Mouse (Mus musculus): Measurements from ENCODE around the gene Cacng7. TPM values are rescaled to one million over a fixed set of nuclear protein-coding genes. Genes with fewer than 3 reads are reported as not detected.
A peak's percentile ranks its signal among the peaks of the same experiment; 100 is the strongest.

Cacng7 gene
- polyA plus RNA-seq, 1 experiment from 2014 or later, result 0.86 TPM

GRCm38 (mm10) chr7:3414888-3415287 lies 82.1 kb downstream of the Cacng7 start:
- ATAC-seq, result no peak
- Histone ChIP-seq H3K27me3 (replicated peaks; ENCODE audit: control insufficient read depth, insufficient read depth, low read length) (peaks cover 68% of the 10 kb centered on the region), H3K9me3 (ENCODE audit: control insufficient read depth) (no peaks in the 10 kb centered on the region), H3K4me1 (replicated peaks; ENCODE audit: control insufficient read depth, insufficient read depth, low read length) (no peaks in the 10 kb centered on the region), H3K9ac (ENCODE audit: low read depth, low read length) (peak overlapping the region; percentile 26; the same call in 1 of the 2 replicates), H3K4me2 (replicated peaks; ENCODE audit: low read depth) (peak overlapping the region; percentile 97), H3K36me3 (ENCODE audit: control insufficient read depth, insufficient read depth) (no peaks in the 10 kb centered on the region), H3K27ac (ENCODE audit: low read depth, low read length) (no peak overlapping the region), H3K4me3 (ENCODE audit: low read depth, low read length) (peak overlapping the region; percentile 55)
- under 1% methylated on average over 42 of the region's 47 CpGs for WGBS
- TF ChIP-seq CTCF (IDR thresholded peaks at IDR 0.05; ENCODE audit: low read depth), result no peak

- Histone ChIP-seq H3K4me3 (ENCODE audit: low read depth, low read length) (peak overlapping the region; percentile 55), H3K27ac (ENCODE audit: low read depth, low read length) (no peak overlapping the region), H3K27me3 (replicated peaks; ENCODE audit: control insufficient read depth, insufficient read depth, low read length) (peaks cover 68% of the 10 kb centered on the region), H3K4me2 (replicated peaks; ENCODE audit: low read depth) (peak overlapping the region; percentile 97), H3K36me3 (ENCODE audit: control insufficient read depth, insufficient read depth) (no peaks in the 10 kb centered on the region), H3K4me1 (replicated peaks; ENCODE audit: control insufficient read depth, insufficient read depth, low read length) (no peaks in the 10 kb centered on the region), H3K9ac (ENCODE audit: low read depth, low read length) (peak overlapping the region; percentile 26; the same call in 1 of the 2 replicates), H3K9me3 (ENCODE audit: control insufficient read depth) (no peaks in the 10 kb centered on the region)
- 0 out of 2 replicates have a peak, but pooled peaks have one; percentile 32 for ATAC-seq
- under 1% methylated on average over 50 of the region's 60 CpGs for WGBS
- TF ChIP-seq CTCF (IDR thresholded peaks at IDR 0.05; ENCODE audit: low read depth), result no peak
Measured at GRCm38 (mm10) chr7:3415378-3415777, 82.6 kb downstream of the Cacng7 start.

Small RNA genes within 50 kb of the gene (microRNA-seq; reads per million reads assigned to microRNA genes)
- gene Gm23450, result 5.7 reads per million, percentile 16 among the genes with 10 or more reads in this experiment

Other genes with a start within 250 kb of the Cacng7 start
- not detected in 2 replicates for gene AU018091, start 163.8 kb upstream of the Cacng7 start, polyA plus RNA-seq (2015; fragmentation: Nextera tagmentation; extraction: Ambion mirVana)
- not detected in 2 replicates for gene Nlrp12, start 83.2 kb upstream of the Cacng7 start, polyA plus RNA-seq (2015; fragmentation: Nextera tagmentation; extraction: Ambion mirVana)
- gene Myadm, start 43.9 kb upstream of the Cacng7 start, polyA plus RNA-seq (2015; fragmentation: Nextera tagmentation; extraction: Ambion mirVana), result 71.3 and 75.3 TPM in 2 replicates
- 0.10 and 0.57 TPM in 2 replicates for gene Prkcg, start 43.8 kb upstream of the Cacng7 start, polyA plus RNA-seq (2015; fragmentation: Nextera tagmentation; extraction: Ambion mirVana)
- gene Cacng8, start 57.7 kb downstream of the Cacng7 start, polyA plus RNA-seq (2015; fragmentation: Nextera tagmentation; extraction: Ambion mirVana), result 0.27 and 0.85 TPM in 2 replicates
- 0.22 and 0.33 TPM in 2 replicates for gene Cacng6, start 91.2 kb downstream of the Cacng7 start, polyA plus RNA-seq (2015; fragmentation: Nextera tagmentation; extraction: Ambion mirVana)
- not detected in 2 replicates for gene Tarm1, start 169.7 kb downstream of the Cacng7 start, polyA plus RNA-seq (2015; fragmentation: Nextera tagmentation; extraction: Ambion mirVana)

All from intestine, postnatal 0 days (tissue).